8 mouse cellular contexts compared by ENCODE assay signal in genomic region chr13:65111961-65112360, GRCm38 (mm10). TPM values are rescaled to one million over a fixed set of nuclear protein-coding genes. Genes with fewer than 3 reads are reported as not detected.
DNase-seq lines count a peak whose midpoint lies in the region; ATAC-seq and TF ChIP-seq lines count a peak whose summit lies in the region.

No protein-coding gene starts in this region.

- no peak overlapping the region for H3K27ac ChIP-seq in ES-E14 (ENCODE audit: insufficient read depth, low read depth, low read length, poor library complexity, severe bottlenecking)
- peak overlapping the region; percentile 93 for H3K27ac ChIP-seq in heart, embryonic 10.5 days
- peak overlapping the region; percentile 84; the same call in 1 of the 2 replicates for H3K27ac ChIP-seq in kidney, embryonic 14.5 days (ENCODE audit: low read depth, low read length)
- H3K27ac ChIP-seq in spleen, adult 2 months (ENCODE audit: insufficient read depth, low read length): peak overlapping the region; percentile 82

- TF ChIP-seq POLR2A in spleen, adult 2 months (IDR thresholded peaks at IDR 0.05; ENCODE audit: low read depth, low read length): no peak

- peak overlapping the region; percentile 87 to 95 for H3K4me3 ChIP-seq in ES-E14 (ENCODE audit: insufficient read depth in 1 of 2, low read depth in 1 of 2, low read length in 2 of 2, poor library complexity in 1 of 2, severe bottlenecking in 1 of 2)
- H3K4me3 ChIP-seq in heart, embryonic 10.5 days: peak overlapping the region; percentile 91
- H3K4me3 ChIP-seq in kidney, embryonic 14.5 days (ENCODE audit: low read length): peak overlapping the region; percentile 82
- peak overlapping the region; percentile 93 for H3K4me3 ChIP-seq in spleen, adult 2 months (ENCODE audit: extremely low read depth, insufficient read depth, insufficient read length)

- WGBS in heart, embryonic 10.5 days: 2% methylated on average over 5 of the region's 5 CpGs
- under 1% methylated on average over 5 of the region's 5 CpGs for WGBS in kidney, embryonic 14.5 days
- 0% methylated on average over 5 of the region's 5 CpGs for WGBS in spleen, adult 2 months

- H3K36me3 ChIP-seq in ES-E14 (ENCODE audit: control insufficient read depth, insufficient read depth, low read length, poor library complexity, severe bottlenecking): no peaks in the 10 kb centered on the region
- H3K36me3 ChIP-seq in heart, embryonic 10.5 days: no peaks in the 10 kb centered on the region
- no peaks in the 10 kb centered on the region for H3K36me3 ChIP-seq in kidney, embryonic 14.5 days (ENCODE audit: control insufficient read depth, insufficient read depth, low read length)
- no peaks in the 10 kb centered on the region for H3K36me3 ChIP-seq in spleen, adult 2 months (ENCODE audit: control insufficient read depth, insufficient read depth, low read length)

- ATAC-seq in kidney, embryonic 14.5 days (ENCODE audit: low FRiP score, low TSS enrichment): peak; percentile 28; the same call in 1 of the 2 replicates
- ATAC-seq in frontal cortex, adult (ENCODE audit: low TSS enrichment): no peak

- TF ChIP-seq CTCF in spleen, adult 2 months (IDR thresholded peaks at IDR 0.05; ENCODE audit: extremely low read depth, insufficient read depth, insufficient read length, insufficient replicate concordance): no peak

- H3K4me2 ChIP-seq in kidney, embryonic 14.5 days (replicated peaks; ENCODE audit: low read depth, low read length): peak overlapping the region; percentile 68

- peaks cover 3 to 5% of the 10 kb centered on the region in 2 experiments; a peak in 3 of 4 replicates for H3K4me1 ChIP-seq in ES-E14 (ENCODE audit: control insufficient read depth in 2 of 2, insufficient read depth in 2 of 2, low read length in 2 of 2, poor library complexity in 1 of 2)
- H3K4me1 ChIP-seq in heart, embryonic 10.5 days: no peaks in the 10 kb centered on the region
- no peaks in the 10 kb centered on the region for H3K4me1 ChIP-seq in kidney, embryonic 14.5 days (ENCODE audit: control insufficient read depth, insufficient read depth, low read length)
- H3K4me1 ChIP-seq in spleen, adult 2 months (ENCODE audit: control insufficient read depth, insufficient read depth, insufficient read length): no peaks in the 10 kb centered on the region

- peak; percentile 24 for DNase-seq in ES-E14 (ENCODE audit: low read depth, low spot score)
- peak; percentile 46 for DNase-seq in c-Kit-positive CD71-positive TER-119-positive erythroid progenitor cells, embryonic 14.5 days (ENCODE audit: low spot score)
- DNase-seq in heart, embryonic 10.5 days (ENCODE audit: low spot score): no peak
- peak; percentile 45 for DNase-seq in lung, postnatal 10 days
- DNase-seq in spleen, adult 2 months (ENCODE audit: low read depth in 1 of 2, low spot score in 2 of 2): peak in 1 of 2 experiments; percentile 34
- no peak for DNase-seq in left cerebral cortex, adult 8-10 months (ENCODE audit: low spot score in 2 of 2)

- H3K27me3 ChIP-seq in heart, embryonic 10.5 days (ENCODE audit: insufficient read depth, poor library complexity, severe bottlenecking): no peaks in the 10 kb centered on the region
- H3K27me3 ChIP-seq in kidney, embryonic 14.5 days (ENCODE audit: control insufficient read depth, insufficient read depth, low read length): no peaks in the 10 kb centered on the region
- H3K27me3 ChIP-seq in spleen, adult 2 months (ENCODE audit: control insufficient read depth, insufficient read depth, low read length): no peaks in the 10 kb centered on the region

- no peak overlapping the region for H3K9ac ChIP-seq in ES-E14 (ENCODE audit: insufficient read depth, low read depth, low read length, poor library complexity, severe bottlenecking)
- peak overlapping the region; percentile 70 for H3K9ac ChIP-seq in kidney, embryonic 14.5 days (ENCODE audit: low read depth, low read length)

- in situ Hi-C loops in ES-E14 (cut with MboI; ENCODE audit: low sequenced_read_pairs in 2 of 2, unreplicated experiment in 2 of 2): no loop called here

- no peaks in the 10 kb centered on the region for H3K9me3 ChIP-seq in ES-E14 (ENCODE audit: control insufficient read depth, insufficient read depth, low read depth, low read length)
- no peaks in the 10 kb centered on the region for H3K9me3 ChIP-seq in heart, embryonic 10.5 days
- H3K9me3 ChIP-seq in kidney, embryonic 14.5 days (ENCODE audit: control insufficient read depth, low read length): peaks cover 4% of the 10 kb centered on the region; the same call in 1 of the 2 replicates

TF ChIP-seq in ES-E14, 5 proteins besides CTCF, POLR2A, EP300 and RAD21:
- TF ChIP-seq ZC3H11A (IDR thresholded peaks at IDR 0.05; ENCODE audit: borderline replicate concordance, low read depth, low read length) (no peak), ZNF384 (IDR thresholded peaks at IDR 0.05; ENCODE audit: low read depth, low read length) (no peak), MAFK (IDR thresholded peaks at IDR 0.05; ENCODE audit: insufficient read depth, low read depth, low read length) (no peak), HCFC1 (IDR thresholded peaks at IDR 0.05; ENCODE audit: borderline replicate concordance, insufficient read depth, low read length) (no peak), CHD2 (IDR thresholded peaks at IDR 0.05; ENCODE audit: low read depth, low read length) (no peak)

RNA-seq across cellular contexts. Expression of gene Mfsd14b, which starts 0.8 kb away (rescaled TPM):
- total RNA-seq in ES-E14 (2012; rRNA removed): 43.1 and 56.2 TPM in 2 replicates
- polyA plus RNA-seq in heart, embryonic 10.5 days (2016; fragmentation: Nextera tagmentation; extraction: Ambion mirVana): 42.4 and 43.7 TPM in 2 replicates
- polyA plus RNA-seq in kidney, embryonic 14.5 days (2014; fragmentation: Nextera tagmentation; extraction: Ambion mirVana): 37.9 and 50.3 TPM in 2 replicates
- 9.8 and 12.7 TPM in 2 replicates for polyA plus RNA-seq in spleen, adult 2 months (2012; rRNA removed)
- total RNA-seq in left cerebral cortex, adult 8-10 months (2022): 10 to 100 TPM; 39.7 to 45.0 (median 41.7) TPM

RNA-seq across cellular contexts. Expression of gene Olfr465-ps1, which starts 25.9 kb away (rescaled TPM):
- total RNA-seq in ES-E14 (2012; rRNA removed): not detected in 2 replicates
- polyA plus RNA-seq in heart, embryonic 10.5 days (2016; fragmentation: Nextera tagmentation; extraction: Ambion mirVana): not detected in 2 replicates
- polyA plus RNA-seq in kidney, embryonic 14.5 days (2014; fragmentation: Nextera tagmentation; extraction: Ambion mirVana): not detected in 2 replicates
- not detected in 2 replicates for polyA plus RNA-seq in spleen, adult 2 months (2012; rRNA removed)
- total RNA-seq in left cerebral cortex, adult 8-10 months (2022): not detected

RNA-seq across cellular contexts. Expression of gene Olfr466, which starts 38.1 kb away (rescaled TPM):
- not detected in 2 replicates for total RNA-seq in ES-E14 (2012; rRNA removed)
- not detected in 2 replicates for polyA plus RNA-seq in heart, embryonic 10.5 days (2016; fragmentation: Nextera tagmentation; extraction: Ambion mirVana)
- not detected in 2 replicates for polyA plus RNA-seq in kidney, embryonic 14.5 days (2014; fragmentation: Nextera tagmentation; extraction: Ambion mirVana)
- not detected in 2 replicates for polyA plus RNA-seq in spleen, adult 2 months (2012; rRNA removed)
- total RNA-seq in left cerebral cortex, adult 8-10 months (2022): not detected

RNA-seq across cellular contexts. Expression of gene Prss47, which starts 59.4 kb away (rescaled TPM):
- total RNA-seq in ES-E14 (2012; rRNA removed): not detected in 2 replicates
- polyA plus RNA-seq in heart, embryonic 10.5 days (2016; fragmentation: Nextera tagmentation; extraction: Ambion mirVana): not detected in 2 replicates
- not detected in 2 replicates for polyA plus RNA-seq in kidney, embryonic 14.5 days (2014; fragmentation: Nextera tagmentation; extraction: Ambion mirVana)
- polyA plus RNA-seq in spleen, adult 2 months (2012; rRNA removed): not detected in 2 replicates
- total RNA-seq in left cerebral cortex, adult 8-10 months (2022): not detected

Comparison
In these comparisons a context has a peak if more than half of its experiments do, and no peak if none do; other contexts are left out.
1. DNase-seq: peak in ES-E14 (single experiment), c-Kit-positive CD71-positive TER-119-positive erythroid progenitor cells, embryonic 14.5 days (single experiment) and lung, postnatal 10 days (single experiment); none in heart, embryonic 10.5 days (single experiment) and left cerebral cortex, adult 8-10 months (0 of 2).
2. Peak in every context shown above with its lines, with median percentiles within 50 percentile points of each other: H3K4me3 ChIP-seq.